Mouse (Mus musculus) CH12.LX (cell line): ENCODE measurements around the gene Ebi3. TPM values are rescaled to one million over a fixed set of nuclear protein-coding genes. Genes with fewer than 3 reads are reported as not detected.

Experiments used
- DNase-seq: peaks from one replicate; pipeline ENCODE4 v3.0.0-alpha.2; 2013; ENCODE audit errors: extremely low read depth
- H3K27ac ChIP-seq: 2 replicates; pipeline ENCODE4 v1.5.1; 2012; ENCODE audit warnings: low read depth, mild to moderate bottlenecking, control low read depth, moderate library complexity; ENCODE audit not compliant: insufficient read depth
- H3K27me3 ChIP-seq: replicated peaks from 2 replicates; pipeline ENCODE3; 2012; ENCODE audit warnings: inconsistent platforms
- H3K36me3 ChIP-seq, 2 experiments: replicated peaks in 1 of 2; 2 replicates each; pipeline versions ENCODE3 to v1.6.1; 2012; ENCODE audit warnings: inconsistent platforms in 1 of 2, low read length in 1 of 2, mild to moderate bottlenecking in 1 of 2, mixed read lengths in 1 of 2, moderate library complexity in 1 of 2; ENCODE audit not compliant: control insufficient read depth in 1 of 2, insufficient read depth in 1 of 2
- H3K4me1 ChIP-seq, 2 experiments: 2 replicates each; pipeline ENCODE4 v1.6.1; 2012; ENCODE audit warnings: inconsistent platforms in 1 of 2, moderate library complexity in 1 of 2; ENCODE audit not compliant: insufficient read depth in 2 of 2, control insufficient read depth in 1 of 2
- H3K4me2 ChIP-seq: 2 replicates; pipeline ENCODE4 v1.6.1; 2012; ENCODE audit warnings: low read depth, mild to moderate bottlenecking, control low read depth; ENCODE audit not compliant: poor library complexity, insufficient read depth, severe bottlenecking
- H3K4me3 ChIP-seq, 3 experiments: fragments of 150-350 bp in 1 of 3; sonication (generic) in 1 of 3; replicated peaks in 1 of 3; 2 replicates each; pipeline versions ENCODE3 to v1.5.1; 2011 to 2012; ENCODE audit warnings: low read depth in 2 of 3, low read length in 2 of 3, mild to moderate bottlenecking in 2 of 3, moderate library complexity in 2 of 3, control low read depth in 1 of 3, improper control_type of control experiment in 1 of 3, inconsistent platforms in 1 of 3, mixed read lengths in 1 of 3; ENCODE audit not compliant: poor library complexity in 1 of 3
- H3K79me2 ChIP-seq: replicated peaks from 2 replicates; pipeline ENCODE4 v1.6.1; 2012; ENCODE audit warnings: mild to moderate bottlenecking, moderate library complexity; ENCODE audit not compliant: control insufficient read depth, poor library complexity, insufficient read depth, severe bottlenecking; ENCODE audit errors: extremely low read depth
- H3K9ac ChIP-seq: 2 replicates; pipeline ENCODE4 v1.6.1; 2012; ENCODE audit warnings: low read depth, mild to moderate bottlenecking, control low read depth, moderate library complexity; ENCODE audit not compliant: insufficient read depth
- H3K9me3 ChIP-seq: replicated peaks from 2 replicates; pipeline ENCODE3; 2012; ENCODE audit warnings: low read length, inconsistent platforms, mixed read lengths
- BHLHE40 ChIP-seq: IDR thresholded peaks from 2 replicates; pipeline ENCODE4 v1.6.1; 2011; ENCODE audit warnings: mild to moderate bottlenecking, low read depth, low read length, improper control_type of control experiment
- CHD2 ChIP-seq: IDR thresholded peaks from 2 replicates; pipeline ENCODE4 v1.6.1; 2011; ENCODE audit warnings: low read length, improper control_type of control experiment
- E2F4 ChIP-seq: IDR thresholded peaks from 2 replicates; pipeline ENCODE4 v1.6.1; 2011; ENCODE audit warnings: low read depth, low read length, improper control_type of control experiment; ENCODE audit not compliant: insufficient replicate concordance
- ELF1 ChIP-seq: IDR thresholded peaks from 2 replicates; pipeline ENCODE4 v1.6.1; 2014; ENCODE audit warnings: low read depth, mild to moderate bottlenecking, inconsistent platforms, low read length, improper control_type of control experiment
- JUN ChIP-seq: IDR thresholded peaks from 2 replicates; pipeline ENCODE4 v1.6.1; 2011; ENCODE audit warnings: low read depth, mild to moderate bottlenecking, low read length, improper control_type of control experiment, moderate library complexity; ENCODE audit not compliant: insufficient read depth
- KAT2A ChIP-seq: IDR thresholded peaks from 2 replicates; pipeline ENCODE4 v1.6.1; 2012; ENCODE audit warnings: low read length, improper control_type of control experiment, inconsistent platforms; ENCODE audit not compliant: insufficient replicate concordance
- MAFK ChIP-seq: IDR thresholded peaks from 2 replicates; pipeline ENCODE4 v1.6.1; 2011; ENCODE audit warnings: low read length, improper control_type of control experiment; ENCODE audit not compliant: insufficient replicate concordance
- MXI1 ChIP-seq: IDR thresholded peaks from 2 replicates; pipeline ENCODE4 v1.6.1; 2011; ENCODE audit warnings: mild to moderate bottlenecking, low read depth, low read length, improper control_type of control experiment
- MYC ChIP-seq: IDR thresholded peaks from 2 replicates; pipeline ENCODE4 v1.6.1; 2011; ENCODE audit warnings: low read depth, mild to moderate bottlenecking, improper control_type of control experiment, low read length
- NRF1 ChIP-seq: IDR thresholded peaks from 2 replicates; pipeline ENCODE4 v1.6.1; 2014; ENCODE audit warnings: low read depth, mild to moderate bottlenecking, inconsistent platforms, low read length, improper control_type of control experiment, moderate library complexity
- POLR2AphosphoS2 ChIP-seq: IDR thresholded peaks from 2 replicates; pipeline ENCODE4 v1.6.1; 2011; ENCODE audit warnings: low read depth, low read length, improper control_type of control experiment
- RAD21 ChIP-seq: IDR thresholded peaks from 2 replicates; pipeline ENCODE4 v1.6.1; 2011; ENCODE audit warnings: low read depth, mild to moderate bottlenecking, low read length, improper control_type of control experiment, moderate library complexity
- RCOR1 ChIP-seq: conservative IDR thresholded peaks from 2 replicates; pipeline ENCODE4 v1.6.1; 2012; ENCODE audit warnings: low read depth, mild to moderate bottlenecking, inconsistent platforms, low read length, improper control_type of control experiment
- SIN3A ChIP-seq: IDR thresholded peaks from 2 replicates; pipeline ENCODE4 v1.6.1; 2012; ENCODE audit warnings: low read length, improper control_type of control experiment, inconsistent platforms
- TBP ChIP-seq: conservative IDR thresholded peaks from 2 replicates; pipeline ENCODE4 v1.6.1; 2011; ENCODE audit warnings: low read depth, low read length, improper control_type of control experiment
- UBTF ChIP-seq: IDR thresholded peaks from 2 replicates; pipeline ENCODE4 v1.6.1; 2012; ENCODE audit warnings: low read depth, mild to moderate bottlenecking, inconsistent platforms, low read length, improper control_type of control experiment, moderate library complexity
- USF1 ChIP-seq: IDR thresholded peaks from 2 replicates; pipeline ENCODE4 v1.6.1; 2014; ENCODE audit warnings: low read depth, mild to moderate bottlenecking, inconsistent platforms, low read length, improper control_type of control experiment
- USF2 ChIP-seq: conservative IDR thresholded peaks from 2 replicates; pipeline ENCODE4 v1.6.1; 2011; ENCODE audit warnings: low read depth, low read length, improper control_type of control experiment
- ZC3H11A ChIP-seq: IDR thresholded peaks from 2 replicates; pipeline ENCODE4 v1.6.1; 2012; ENCODE audit warnings: low read depth, mild to moderate bottlenecking, inconsistent platforms, low read length, improper control_type of control experiment
- ZMIZ1 ChIP-seq: IDR thresholded peaks from 2 replicates; pipeline ENCODE4 v1.6.1; 2012; ENCODE audit warnings: low read depth, mild to moderate bottlenecking, inconsistent platforms, low read length, improper control_type of control experiment
- dilution Hi-C: fragments of 300-500 bp; cut with MboI; formaldehyde crosslinking; loops from 2 replicates; pipeline ENCODE4 v1.14.3; 2020; ENCODE audit warnings: low sequenced_read_pairs; ENCODE audit not compliant: extremely low pct_unique_long_range_greater_than_20kb, extremely low pct_ligation_motif_present
- in situ Hi-C: fragments of 300-500 bp; cut with MboI; formaldehyde crosslinking; loops from 3 replicates; pipeline ENCODE4 v1.14.3; 2019; ENCODE audit warnings: low sequenced_read_pairs, low pct_ligation_motif_present, low pct_unique_long_range_greater_than_20kb, mixed read lengths
- polyA plus RNA-seq: library from polyadenylated mRNA; unstranded; fragments of >175 nt; gene quantifications from 2 replicates; pipeline ENCODE4 v1.2.1, GENCODE M21; 2012; ENCODE audit warnings: low read depth; ENCODE audit not compliant: insufficient read length
- total RNA-seq, 2 experiments: library from RNA; depleted of rRNA; stranded (reverse); fragments of 300-350 nt in 1 of 2; fragments of >200 nt in 1 of 2; gene quantifications; 2 replicates each; pipeline ENCODE4 v1.2.3; 2012 to 2014

Gene Ebi3
- total and polyA plus RNA-seq, 3 experiments = 60.3 to 207 (median 105) TPM

- no peak overlapping the region for H3K4me2 ChIP-seq
- H3K4me1 ChIP-seq = peaks cover 0 to under 1% of the 10 kb centered on the region in 2 experiments; a peak in 2 of 4 replicates
- peaks cover 26% of the 10 kb centered on the region for H3K27me3 ChIP-seq
- dilution Hi-C loops (no loop called here), in situ Hi-C loops (no loop called here)
- no peak overlapping the region for H3K27ac ChIP-seq
- H3K36me3 ChIP-seq = no peaks in the 10 kb centered on the region
- DNase-seq = no peak
- no peak overlapping the region for H3K4me3 ChIP-seq
- no peaks in the 10 kb centered on the region for H3K79me2 ChIP-seq
- TF ChIP-seq BHLHE40 (no peak), POLR2AphosphoS2 (no peak), CHD2 (no peak), ZC3H11A (no peak), ELF1 (no peak), NRF1 (no peak), E2F4 (no peak), MYC (no peak), KAT2A (no peak), TBP (no peak), MXI1 (no peak), USF1 (no peak), SIN3A (no peak), RAD21 (no peak), JUN (no peak), USF2 (no peak), MAFK (no peak), RCOR1 (no peak)
- H3K9me3 ChIP-seq = peaks cover 11% of the 10 kb centered on the region
- H3K9ac ChIP-seq = no peak overlapping the region
Measured at GRCm38 (mm10) chr17:55999794-56000499, 47.5 kb downstream of the Ebi3 start.

- H3K4me3 ChIP-seq = no peak overlapping the region
- H3K27me3 ChIP-seq = peaks cover 5% of the 10 kb centered on the region
- TF ChIP-seq ZC3H11A (no peak), UBTF (no peak), USF2 (no peak), ZMIZ1 (no peak)
- peaks cover 3% of the 10 kb centered on the region for H3K9me3 ChIP-seq
- no peak overlapping the region for H3K4me2 ChIP-seq
- in situ Hi-C loops = no loop called here
- no peaks in the 10 kb centered on the region for H3K79me2 ChIP-seq
- DNase-seq = no peak
- no peak overlapping the region for H3K9ac ChIP-seq
- dilution Hi-C loops = no loop called here
- no peak overlapping the region for H3K27ac ChIP-seq
- peaks cover 3 to 13% of the 10 kb centered on the region in 2 experiments for H3K4me1 ChIP-seq
- H3K36me3 ChIP-seq = no peaks in the 10 kb centered on the region
Measured at GRCm38 (mm10) chr17:56003000-56003399, 50.6 kb downstream of the Ebi3 start.
